Comparison of ENCODE assay signal across 9 mouse cellular contexts in the genomic region with DNA sequence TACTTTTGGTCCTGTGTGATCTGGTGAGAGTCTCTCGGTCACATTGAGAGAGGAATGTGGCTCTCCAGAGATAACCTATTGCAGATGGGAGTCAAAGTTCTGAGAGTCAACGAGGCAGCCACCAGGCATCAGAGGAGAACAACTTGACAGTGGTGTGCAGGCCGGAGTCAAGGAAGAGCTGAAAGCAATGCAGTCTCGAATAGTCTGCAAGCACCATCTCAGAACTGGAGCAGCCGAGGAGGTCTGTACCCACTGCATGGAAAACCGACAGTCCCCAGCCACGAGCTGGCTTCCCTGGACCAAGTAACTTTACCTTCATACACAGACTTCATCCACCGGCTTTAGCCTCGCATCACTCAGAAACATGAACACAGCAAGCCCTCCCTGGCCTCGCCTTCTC. TPM values are rescaled to one million over a fixed set of nuclear protein-coding genes. Genes with fewer than 3 reads are reported as not detected.
DNase-seq lines count a peak whose midpoint lies in the region; ATAC-seq and TF ChIP-seq lines count a peak whose summit lies in the region.
"Had no signal": no experiment of that assay in that cellular context is flagged by ENCODE, and none has a peak within 500 bp of the region (broad histone marks: within the 10 kb centered on the region; RNA-seq: fewer than 3 reads in every experiment).

No protein-coding gene starts in this region.

- TF ChIP-seq CTCF in kidney, postnatal 0 days (IDR thresholded peaks at IDR 0.05; ENCODE audit: low read depth), result no peak

- peaks cover 28% of the 10 kb centered on the region for H3K36me3 ChIP-seq in kidney, postnatal 0 days (ENCODE audit: insufficient read depth, low read length)
- peaks cover 46% of the 10 kb centered on the region for H3K36me3 ChIP-seq in embryonic facial prominence, embryonic 13.5 days
- H3K36me3 ChIP-seq in intestine, embryonic 16.5 days (ENCODE audit: control insufficient read depth, insufficient read depth, low read length), result peaks cover 18% of the 10 kb centered on the region

- H3K27ac ChIP-seq in kidney, postnatal 0 days, result no peak overlapping the region
- no peak overlapping the region for H3K27ac ChIP-seq in embryonic facial prominence, embryonic 13.5 days
- H3K27ac ChIP-seq in intestine, embryonic 16.5 days (ENCODE audit: low read length), result no peak overlapping the region

- H3K4me2 ChIP-seq in kidney, postnatal 0 days (ENCODE audit: low read length), result peak overlapping the region; percentile 74
- H3K4me2 ChIP-seq in embryonic facial prominence, embryonic 13.5 days, result peak overlapping the region; percentile 61
- H3K4me2 ChIP-seq in intestine, embryonic 16.5 days (ENCODE audit: low read depth, low read length), result peak overlapping the region; percentile 59

- no peak for DNase-seq in kidney, postnatal 0 days (ENCODE audit: low spot score)
- no peak for DNase-seq in kidney, adult 8-10 months
- peak; percentile 10 for DNase-seq in naive thymus-derived CD4-positive, alpha-beta T cell, adult 2 months (ENCODE audit: low read depth)
- no peak for DNase-seq in thymus, postnatal 14 days
- DNase-seq in spleen, adult 12 weeks (ENCODE audit: low spot score), result no peak
- DNase-seq in embryo, embryonic 11 days, result no peak

- no peaks in the 10 kb centered on the region for H3K9me3 ChIP-seq in kidney, postnatal 0 days (replicated peaks; ENCODE audit: low read length)
- no peaks in the 10 kb centered on the region for H3K9me3 ChIP-seq in embryonic facial prominence, embryonic 13.5 days
- no peaks in the 10 kb centered on the region for H3K9me3 ChIP-seq in intestine, embryonic 16.5 days (ENCODE audit: control insufficient read depth, low read length)

- 60% methylated on average over 10 of the region's 10 CpGs for WGBS in kidney, postnatal 0 days
- WGBS in embryonic facial prominence, embryonic 13.5 days, result 68% methylated on average over 10 of the region's 10 CpGs
- WGBS in intestine, embryonic 16.5 days, result 66% methylated on average over 10 of the region's 10 CpGs

- peaks cover 14% of the 10 kb centered on the region; the same call in 1 of the 2 replicates for H3K4me1 ChIP-seq in kidney, postnatal 0 days (replicated peaks; ENCODE audit: insufficient read depth, low read length)
- H3K4me1 ChIP-seq in embryonic facial prominence, embryonic 13.5 days, result peaks cover 12% of the 10 kb centered on the region
- H3K4me1 ChIP-seq in intestine, embryonic 16.5 days (ENCODE audit: control insufficient read depth, insufficient read depth, low read length), result peaks cover 14% of the 10 kb centered on the region

- 0 out of 2 replicates have a peak overlapping the region, but pooled peaks have one; percentile 86 for H3K9ac ChIP-seq in kidney, postnatal 0 days (ENCODE audit: low read depth, low read length)
- peak overlapping the region; percentile 81 for H3K9ac ChIP-seq in embryonic facial prominence, embryonic 13.5 days
- H3K9ac ChIP-seq in intestine, embryonic 16.5 days (ENCODE audit: low read depth, low read length), result peak overlapping the region; percentile 83; the same call in 1 of the 2 replicates

- H3K4me3 ChIP-seq in kidney, postnatal 0 days (replicated peaks; ENCODE audit: low read depth, low read length), result no peak overlapping the region; the same call in 1 of the 2 replicates
- peak overlapping the region; percentile 78 for H3K4me3 ChIP-seq in embryonic facial prominence, embryonic 13.5 days
- H3K4me3 ChIP-seq in intestine, embryonic 16.5 days (ENCODE audit: low read length), result peak overlapping the region; percentile 74

- H3K27me3 ChIP-seq in kidney, postnatal 0 days (ENCODE audit: insufficient read depth, low read length), result no peaks in the 10 kb centered on the region
- no peaks in the 10 kb centered on the region for H3K27me3 ChIP-seq in embryonic facial prominence, embryonic 13.5 days
- no peaks in the 10 kb centered on the region for H3K27me3 ChIP-seq in intestine, embryonic 16.5 days (replicated peaks; ENCODE audit: control insufficient read depth, insufficient read depth, low read length)

- no peak for ATAC-seq in kidney, postnatal 0 days (replicated peaks; ENCODE audit: low FRiP score, low read depth)
- no peak for ATAC-seq in embryonic facial prominence, embryonic 13.5 days (ENCODE audit: insufficient number of reproducible peaks, insufficient read depth, low FRiP score, low TSS enrichment, low read depth)
- ATAC-seq in intestine, embryonic 16.5 days, result no peak

RNA-seq across cellular contexts. Expression of a gene that starts 1.9 kb away (rescaled TPM):
- polyA plus RNA-seq in kidney, postnatal 0 days (2015; fragmentation: Nextera tagmentation; extraction: Ambion mirVana), result 18.7 and 18.8 TPM in 2 replicates
- 36.0 and 41.6 TPM in 2 replicates for polyA plus RNA-seq in embryonic facial prominence, embryonic 13.5 days (2015; fragmentation: Nextera tagmentation; extraction: Ambion mirVana)
- 21.8 and 24.1 TPM in 2 replicates for polyA plus RNA-seq in intestine, embryonic 16.5 days (2015; fragmentation: Nextera tagmentation; extraction: Ambion mirVana)

RNA-seq across cellular contexts. Expression of a gene that starts 52.4 kb away (rescaled TPM):
- not detected in 2 replicates for polyA plus RNA-seq in kidney, postnatal 0 days (2015; fragmentation: Nextera tagmentation; extraction: Ambion mirVana)
- not detected in 2 replicates for polyA plus RNA-seq in embryonic facial prominence, embryonic 13.5 days (2015; fragmentation: Nextera tagmentation; extraction: Ambion mirVana)
- polyA plus RNA-seq in intestine, embryonic 16.5 days (2015; fragmentation: Nextera tagmentation; extraction: Ambion mirVana), result not detected in 2 replicates
- polyA plus RNA-seq: liver, adult 2 months had no signal
